Mouse (Mus musculus) CH12.LX (cell line): ENCODE results near the gene Ulk4. TPM values are rescaled to one million over a fixed set of nuclear protein-coding genes. Genes with fewer than 3 reads are reported as not detected.

Experiments
- DNase-seq: peaks from one replicate; pipeline ENCODE4 v3.0.0-alpha.2; 2013; ENCODE audit errors: extremely low read depth
- H3K27ac ChIP-seq: 2 replicates; pipeline ENCODE4 v1.5.1; 2012; ENCODE audit warnings: low read depth, mild to moderate bottlenecking, control low read depth, moderate library complexity; ENCODE audit not compliant: insufficient read depth
- H3K27me3 ChIP-seq: replicated peaks from 2 replicates; pipeline ENCODE3; 2012; ENCODE audit warnings: inconsistent platforms
- H3K36me3 ChIP-seq, 2 experiments: replicated peaks in 1 of 2; 2 replicates each; pipeline versions ENCODE3 to v1.6.1; 2012; ENCODE audit warnings: inconsistent platforms in 1 of 2, low read length in 1 of 2, mild to moderate bottlenecking in 1 of 2, mixed read lengths in 1 of 2, moderate library complexity in 1 of 2; ENCODE audit not compliant: control insufficient read depth in 1 of 2, insufficient read depth in 1 of 2
- H3K4me1 ChIP-seq, 2 experiments: 2 replicates each; pipeline ENCODE4 v1.6.1; 2012; ENCODE audit warnings: inconsistent platforms in 1 of 2, moderate library complexity in 1 of 2; ENCODE audit not compliant: insufficient read depth in 2 of 2, control insufficient read depth in 1 of 2
- H3K4me2 ChIP-seq: 2 replicates; pipeline ENCODE4 v1.6.1; 2012; ENCODE audit warnings: low read depth, mild to moderate bottlenecking, control low read depth; ENCODE audit not compliant: poor library complexity, insufficient read depth, severe bottlenecking
- H3K4me3 ChIP-seq, 3 experiments: fragments of 150-350 bp in 1 of 3; sonication (generic) in 1 of 3; replicated peaks in 1 of 3; 2 replicates each; pipeline versions ENCODE3 to v1.5.1; 2011 to 2012; ENCODE audit warnings: low read depth in 2 of 3, low read length in 2 of 3, mild to moderate bottlenecking in 2 of 3, moderate library complexity in 2 of 3, control low read depth in 1 of 3, improper control_type of control experiment in 1 of 3, inconsistent platforms in 1 of 3, mixed read lengths in 1 of 3; ENCODE audit not compliant: poor library complexity in 1 of 3
- H3K79me2 ChIP-seq: replicated peaks from 2 replicates; pipeline ENCODE4 v1.6.1; 2012; ENCODE audit warnings: mild to moderate bottlenecking, moderate library complexity; ENCODE audit not compliant: control insufficient read depth, poor library complexity, insufficient read depth, severe bottlenecking; ENCODE audit errors: extremely low read depth
- H3K9ac ChIP-seq: 2 replicates; pipeline ENCODE4 v1.6.1; 2012; ENCODE audit warnings: low read depth, mild to moderate bottlenecking, control low read depth, moderate library complexity; ENCODE audit not compliant: insufficient read depth
- H3K9me3 ChIP-seq: replicated peaks from 2 replicates; pipeline ENCODE3; 2012; ENCODE audit warnings: low read length, inconsistent platforms, mixed read lengths
- CHD1 ChIP-seq: IDR thresholded peaks from 2 replicates; pipeline ENCODE4 v1.6.1; 2012; ENCODE audit warnings: low read depth, low read length, improper control_type of control experiment, inconsistent platforms
- CTCF ChIP-seq, 2 experiments: IDR thresholded peaks in 1 of 2; conservative IDR thresholded peaks in 1 of 2; 2 replicates each; pipeline ENCODE4 v1.5.1; 2011 to 2012; ENCODE audit warnings: low read depth in 2 of 2, low read length in 2 of 2, improper control_type of control experiment in 1 of 2, inconsistent platforms in 1 of 2, mild to moderate bottlenecking in 1 of 2, moderate library complexity in 1 of 2
- E2F4 ChIP-seq: IDR thresholded peaks from 2 replicates; pipeline ENCODE4 v1.6.1; 2011; ENCODE audit warnings: low read depth, low read length, improper control_type of control experiment; ENCODE audit not compliant: insufficient replicate concordance
- HCFC1 ChIP-seq: IDR thresholded peaks from 2 replicates; pipeline ENCODE4 v1.6.1; 2012; ENCODE audit warnings: low read depth, mild to moderate bottlenecking, inconsistent platforms, low read length, improper control_type of control experiment
- IRF4 ChIP-seq: IDR thresholded peaks from 2 replicates; pipeline ENCODE4 v1.6.1; 2014; ENCODE audit warnings: low read depth, mild to moderate bottlenecking, inconsistent platforms, low read length, improper control_type of control experiment
- MAZ ChIP-seq: IDR thresholded peaks from 2 replicates; pipeline ENCODE4 v1.6.1; 2012; ENCODE audit warnings: low read depth, mild to moderate bottlenecking, inconsistent platforms, low read length, improper control_type of control experiment, moderate library complexity
- MEF2A ChIP-seq: IDR thresholded peaks from 2 replicates; pipeline ENCODE4 v1.6.1; 2014; ENCODE audit warnings: low read depth, mild to moderate bottlenecking, inconsistent platforms, low read length, improper control_type of control experiment, borderline replicate concordance
- MXI1 ChIP-seq: IDR thresholded peaks from 2 replicates; pipeline ENCODE4 v1.6.1; 2011; ENCODE audit warnings: mild to moderate bottlenecking, low read depth, low read length, improper control_type of control experiment
- MYC ChIP-seq: IDR thresholded peaks from 2 replicates; pipeline ENCODE4 v1.6.1; 2011; ENCODE audit warnings: low read depth, mild to moderate bottlenecking, improper control_type of control experiment, low read length
- PAX5 ChIP-seq: IDR thresholded peaks from 2 replicates; pipeline ENCODE4 v1.6.1; 2012; ENCODE audit warnings: low read length, inconsistent platforms, mixed read lengths
- RAD21 ChIP-seq: IDR thresholded peaks from 2 replicates; pipeline ENCODE4 v1.6.1; 2011; ENCODE audit warnings: low read depth, mild to moderate bottlenecking, low read length, improper control_type of control experiment, moderate library complexity
- RCOR1 ChIP-seq: conservative IDR thresholded peaks from 2 replicates; pipeline ENCODE4 v1.6.1; 2012; ENCODE audit warnings: low read depth, mild to moderate bottlenecking, inconsistent platforms, low read length, improper control_type of control experiment
- SMC3 ChIP-seq: IDR thresholded peaks from 2 replicates; pipeline ENCODE4 v1.6.1; 2011; ENCODE audit warnings: low read depth, low read length, improper control_type of control experiment
- UBTF ChIP-seq: IDR thresholded peaks from 2 replicates; pipeline ENCODE4 v1.6.1; 2012; ENCODE audit warnings: low read depth, mild to moderate bottlenecking, inconsistent platforms, low read length, improper control_type of control experiment, moderate library complexity
- USF1 ChIP-seq: IDR thresholded peaks from 2 replicates; pipeline ENCODE4 v1.6.1; 2014; ENCODE audit warnings: low read depth, mild to moderate bottlenecking, inconsistent platforms, low read length, improper control_type of control experiment
- USF2 ChIP-seq: conservative IDR thresholded peaks from 2 replicates; pipeline ENCODE4 v1.6.1; 2011; ENCODE audit warnings: low read depth, low read length, improper control_type of control experiment
- ZMIZ1 ChIP-seq: IDR thresholded peaks from 2 replicates; pipeline ENCODE4 v1.6.1; 2012; ENCODE audit warnings: low read depth, mild to moderate bottlenecking, inconsistent platforms, low read length, improper control_type of control experiment
- ZNF384 ChIP-seq: IDR thresholded peaks from 2 replicates; pipeline ENCODE4 v1.6.1; 2012; ENCODE audit warnings: low read depth, low read length, improper control_type of control experiment, inconsistent platforms
- dilution Hi-C: fragments of 300-500 bp; cut with MboI; formaldehyde crosslinking; loops from 2 replicates; pipeline ENCODE4 v1.14.3; 2020; ENCODE audit warnings: low sequenced_read_pairs; ENCODE audit not compliant: extremely low pct_unique_long_range_greater_than_20kb, extremely low pct_ligation_motif_present
- in situ Hi-C: fragments of 300-500 bp; cut with MboI; formaldehyde crosslinking; loops from 3 replicates; pipeline ENCODE4 v1.14.3; 2019; ENCODE audit warnings: low sequenced_read_pairs, low pct_ligation_motif_present, low pct_unique_long_range_greater_than_20kb, mixed read lengths
- polyA plus RNA-seq: library from polyadenylated mRNA; unstranded; fragments of >175 nt; gene quantifications from 2 replicates; pipeline ENCODE4 v1.2.1, GENCODE M21; 2012; ENCODE audit warnings: low read depth; ENCODE audit not compliant: insufficient read length
- total RNA-seq, 2 experiments: library from RNA; depleted of rRNA; stranded (reverse); fragments of 300-350 nt in 1 of 2; fragments of >200 nt in 1 of 2; gene quantifications; 2 replicates each; pipeline ENCODE4 v1.2.3; 2012 to 2014

Ulk4 gene
- total and polyA plus RNA-seq, 3 experiments: 1.6 to 25.8 (median 18.5) TPM

GRCm38 (mm10) chr9:120932371-120932770 is 344.6 kb downstream of the Ulk4 start:
- H3K9me3 ChIP-seq: no peaks in the 10 kb centered on the region
- H3K36me3 ChIP-seq: peaks cover 0 to 4% of the 10 kb centered on the region in 2 experiments
- no peak overlapping the region for H3K9ac ChIP-seq
- peaks cover 38% of the 10 kb centered on the region for H3K79me2 ChIP-seq
- no peaks in the 10 kb centered on the region for H3K27me3 ChIP-seq
- no peak overlapping the region for H3K4me2 ChIP-seq
- dilution Hi-C loops (no loop called here), in situ Hi-C loops (no loop called here)
- H3K27ac ChIP-seq: no peak overlapping the region
- H3K4me1 ChIP-seq: peaks cover 0 to 27% of the 10 kb centered on the region in 2 experiments; a peak in 2 of 4 replicates
- DNase-seq: no peak
- H3K4me3 ChIP-seq: no peak overlapping the region
- TF ChIP-seq USF1 (no peak), USF2 (no peak), HCFC1 (no peak), SMC3 (no peak), RAD21 (no peak), ZNF384 (no peak), MXI1 (no peak), CHD1 (no peak), IRF4 (no peak)

GRCm38 (mm10) chr9:120930811-120931210 is 346.2 kb downstream of the Ulk4 start:
- Histone ChIP-seq H3K27ac (no peak overlapping the region), H3K9me3 (no peaks in the 10 kb centered on the region), H3K79me2 (peaks cover 23% of the 10 kb centered on the region), H3K9ac (no peak overlapping the region), H3K4me3 (no peak overlapping the region), H3K27me3 (no peaks in the 10 kb centered on the region), H3K36me3 (peaks cover 0 to 2% of the 10 kb centered on the region in 2 experiments), H3K4me2 (no peak overlapping the region), H3K4me1 (peaks cover 0 to 12% of the 10 kb centered on the region in 2 experiments; a peak in 2 of 4 replicates)
- dilution Hi-C loops (no loop called here), in situ Hi-C loops (no loop called here)
- TF ChIP-seq MYC: no peak
- no peak for TF ChIP-seq MEF2A
- TF ChIP-seq UBTF: no peak
- no peak for TF ChIP-seq CTCF (conservative IDR thresholded peaks at IDR 0.05 in 1 of 2, IDR thresholded peaks at IDR 0.05 in 1 of 2; ENCODE audit: low read depth in 2 of 2, low read length in 2 of 2)
- TF ChIP-seq PAX5: no peak
- TF ChIP-seq HCFC1: no peak
- TF ChIP-seq MAZ: no peak
- TF ChIP-seq RCOR1: no peak
- no peak for TF ChIP-seq E2F4
- TF ChIP-seq MXI1: no peak
- no peak for TF ChIP-seq ZMIZ1
- DNase-seq: no peak
